Mouse (Mus musculus) spleen, postnatal 10 days (tissue): ENCODE data around the gene Sppl3.

Experiments
- DNase-seq, 2 experiments: peaks; one replicate each; pipeline ENCODE4 v3.0.0; 2021 to 2022; ENCODE audit warnings: low spot score in 2 of 2

The Sppl3 gene

GRCm38 (mm10) chr5:115125211-115125871 lies 114.4 kb downstream of the Sppl3 start:
- peak; percentile 74 to 88 for DNase-seq

- DNase-seq, result no peak
Observed at GRCm38 (mm10) chr5:115126578-115127312, 115.8 kb downstream of the Sppl3 start.

GRCm38 (mm10) chr5:115127421-115128179 lies 116.7 kb downstream of the Sppl3 start:
- DNase-seq, result no peak

GRCm38 (mm10) chr5:115129328-115129727 lies 118.4 kb downstream of the Sppl3 start:
- DNase-seq, result no peak

GRCm38 (mm10) chr5:115132465-115132864 lies 121.5 kb downstream of the Sppl3 start:
- no peak for DNase-seq

GRCm38 (mm10) chr5:115133358-115134066 lies 122.6 kb downstream of the Sppl3 start:
- no peak for DNase-seq

GRCm38 (mm10) chr5:115134234-115135165 lies 123.6 kb downstream of the Sppl3 start, which contains the start of gene Unc119b:
Unc119b (minus strand) TSS chr5:115134975.
- DNase-seq, result peak; percentile 91 to 93

- DNase-seq, result no peak
Observed at GRCm38 (mm10) chr5:115139124-115139523, 128.2 kb downstream of the Sppl3 start.

GRCm38 (mm10) chr5:115140726-115141125 lies 129.8 kb downstream of the Sppl3 start:
- no peak for DNase-seq

- DNase-seq, result no peak
Observed at GRCm38 (mm10) chr5:115142166-115142697, 131.3 kb downstream of the Sppl3 start.

GRCm38 (mm10) chr5:115143552-115143951 lies 132.6 kb downstream of the Sppl3 start:
- no peak for DNase-seq

GRCm38 (mm10) chr5:115144471-115144870 lies 133.5 kb downstream of the Sppl3 start:
- no peak for DNase-seq

- DNase-seq, result no peak
Observed at GRCm38 (mm10) chr5:115145253-115145968, 134.5 kb downstream of the Sppl3 start.

- no peak for DNase-seq
Observed at GRCm38 (mm10) chr5:115145976-115146746, 135.2 kb downstream of the Sppl3 start.

- no peak for DNase-seq
Observed at GRCm38 (mm10) chr5:115146747-115147130, 135.8 kb downstream of the Sppl3 start.

- DNase-seq, result no peak
Observed at GRCm38 (mm10) chr5:115147388-115147787, 136.5 kb downstream of the Sppl3 start.

- DNase-seq, result no peak
Observed at GRCm38 (mm10) chr5:115148378-115148777, 137.4 kb downstream of the Sppl3 start.
